Mouse (Mus musculus) stomach, postnatal 0 days (tissue): ENCODE results near the gene Srarp.

Source experiments
- CTCF ChIP-seq: IDR thresholded peaks from 2 replicates; pipeline ENCODE4 v1.5.1; 2016; ENCODE audit warnings: antibody characterized with exemption, low read depth, mild to moderate bottlenecking, moderate library complexity
- EP300 ChIP-seq: optimal IDR thresholded peaks from 2 replicates; pipeline ENCODE3; 2016; ENCODE audit warnings: antibody characterized with exemption

DNA sequence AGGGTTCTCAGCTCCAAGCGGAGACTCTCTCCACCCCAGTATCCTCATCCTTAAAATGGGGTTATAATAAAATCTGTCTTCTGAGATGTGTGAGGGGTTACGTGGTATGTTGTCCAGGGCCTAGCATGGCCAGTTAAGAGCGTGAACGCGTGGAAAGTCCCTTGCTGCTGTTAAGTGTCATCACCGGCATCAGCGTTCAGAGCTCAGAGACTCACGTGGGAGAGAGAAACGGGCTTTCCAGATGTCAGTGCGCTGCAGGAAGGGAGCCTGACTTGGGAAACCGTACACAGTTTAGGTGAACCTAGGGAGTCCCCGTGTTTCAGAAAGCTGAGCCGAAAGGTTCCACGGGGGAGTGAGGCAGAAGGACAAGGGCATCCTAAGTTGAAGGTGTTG, 9.4 kb upstream of the Srarp start:
- TF ChIP-seq CTCF, result no peak
- TF ChIP-seq EP300, result no peak
